Mouse (Mus musculus) cerebellum, adult 9-10 months (tissue): ENCODE data around the gene Ube2v1.
"Not testable (repeated sequence)": the region's sequence is repeated elsewhere in the genome, so short reads cannot be mapped to it uniquely, and the experiment has no call there.

Experiments
- DNase-seq: peaks from one replicate; pipeline ENCODE4 v3.0.0; 2022

Ube2v1 gene

GRCm38 (mm10) chr2:167654911-167655600, 23.2 kb upstream of the Ube2v1 start:
- DNase-seq, result no peak

- DNase-seq, result no peak
These were observed 20.8 kb upstream of the Ube2v1 start for GRCm38 (mm10) chr2:167652694-167653093.

GRCm38 (mm10) chr2:167651622-167652021, 19.7 kb upstream of the Ube2v1 start:
- DNase-seq, result no peak

- no peak for DNase-seq
These were observed 17.6 kb upstream of the Ube2v1 start for GRCm38 (mm10) chr2:167649290-167650032.

GRCm38 (mm10) chr2:167646411-167646810, 14.5 kb upstream of the Ube2v1 start:
- no peak for DNase-seq

- not testable (repeated sequence) for DNase-seq
These were observed 11.6 kb upstream of the Ube2v1 start for GRCm38 (mm10) chr2:167643356-167644052.

GRCm38 (mm10) chr2:167642164-167642563, 10.3 kb upstream of the Ube2v1 start:
- no peak for DNase-seq

- DNase-seq, result no peak
These were observed 9.4 kb upstream of the Ube2v1 start for GRCm38 (mm10) chr2:167641337-167641736.

- no peak for DNase-seq
These were observed 8.4 kb upstream of the Ube2v1 start for GRCm38 (mm10) chr2:167640279-167640678.

- peak; percentile 60 for DNase-seq
These were observed 3.1 kb upstream of the Ube2v1 start for GRCm38 (mm10) chr2:167634865-167635512.

- peak; percentile 99 for DNase-seq
These were observed 2.5 kb upstream of the Ube2v1 start for GRCm38 (mm10) chr2:167634338-167634770.

- no peak for DNase-seq
These were observed 1.6 kb upstream of the Ube2v1 start for GRCm38 (mm10) chr2:167633537-167633872.

GRCm38 (mm10) chr2:167632731-167633536, 1.0 kb upstream of the Ube2v1 start:
- DNase-seq, result peak; percentile 70

- DNase-seq, result peak; percentile 65
These were observed 709 bp downstream of the Ube2v1 start for GRCm38 (mm10) chr2:167631181-167631590.

GRCm38 (mm10) chr2:167630421-167630820, 1.5 kb downstream of the Ube2v1 start:
- peak; percentile 57 for DNase-seq

GRCm38 (mm10) chr2:167629665-167630209, 2.2 kb downstream of the Ube2v1 start:
- no peak for DNase-seq

GRCm38 (mm10) chr2:167628872-167629271, 3.0 kb downstream of the Ube2v1 start:
- no peak for DNase-seq

GRCm38 (mm10) chr2:167627019-167627418, 4.9 kb downstream of the Ube2v1 start:
- no peak for DNase-seq

GRCm38 (mm10) chr2:167625670-167626069, 6.2 kb downstream of the Ube2v1 start:
- no peak for DNase-seq

- no peak for DNase-seq
These were observed 7.4 kb downstream of the Ube2v1 start for GRCm38 (mm10) chr2:167624368-167625075.

GRCm38 (mm10) chr2:167622965-167623364, 8.9 kb downstream of the Ube2v1 start:
- DNase-seq, result no peak
